15 mouse cellular contexts compared by ENCODE assay signal in genomic region chr15:77919441-77919840, GRCm38 (mm10). TPM values are rescaled to one million over a fixed set of nuclear protein-coding genes. Genes with fewer than 3 reads are reported as not detected.
DNase-seq lines count a peak whose midpoint lies in the region; ATAC-seq and TF ChIP-seq lines count a peak whose summit lies in the region.
"Had no signal": no experiment of that assay in that cellular context is flagged by ENCODE, and none has a peak within 500 bp of the region (broad histone marks: within the 10 kb centered on the region; RNA-seq: fewer than 3 reads in every experiment).

No protein-coding gene starts in this region.

- no peak overlapping the region for H3K9ac ChIP-seq in intestine, embryonic 14.5 days (ENCODE audit: low read length)
- H3K9ac ChIP-seq in stomach, embryonic 15.5 days = no peak overlapping the region
- no peak overlapping the region for H3K9ac ChIP-seq in forebrain, embryonic 13.5 days
- H3K9ac ChIP-seq: hindbrain, embryonic 15.5 days; neural tube, embryonic 12.5 days had no signal

- peaks cover 90% of the 10 kb centered on the region for H3K36me3 ChIP-seq in heart, embryonic 10.5 days
- peaks cover 84% of the 10 kb centered on the region for H3K36me3 ChIP-seq in intestine, embryonic 14.5 days (ENCODE audit: control insufficient read depth, insufficient read depth, low read length)
- H3K36me3 ChIP-seq in stomach, embryonic 15.5 days = peaks cover 57% of the 10 kb centered on the region
- peaks cover 92% of the 10 kb centered on the region for H3K36me3 ChIP-seq in forebrain, embryonic 13.5 days (ENCODE audit: poor library complexity, severe bottlenecking)

- H3K4me3 ChIP-seq in heart, embryonic 10.5 days = no peak overlapping the region
- H3K4me3 ChIP-seq in layer of hippocampus, adult 2 months = no peak overlapping the region
- no peak overlapping the region for H3K4me3 ChIP-seq in intestine, embryonic 14.5 days (ENCODE audit: low read depth, low read length)
- H3K4me3 ChIP-seq in stomach, embryonic 15.5 days (replicated peaks) = no peak overlapping the region
- H3K4me3 ChIP-seq in forebrain, embryonic 13.5 days = no peak overlapping the region
- H3K4me3 ChIP-seq: hindbrain, embryonic 15.5 days; neural tube, embryonic 12.5 days had no signal

- ATAC-seq in intestine, embryonic 14.5 days (replicated peaks; ENCODE audit: low FRiP score, low TSS enrichment, low read depth) = no peak
- ATAC-seq in stomach, embryonic 15.5 days (ENCODE audit: insufficient read depth, low FRiP score, low read depth) = no peak
- no peak for ATAC-seq in forebrain, embryonic 13.5 days
- ATAC-seq: midbrain, embryonic 16.5 days had no signal

- no peak for TF ChIP-seq CTCF in layer of hippocampus, adult 2 months (conservative IDR thresholded peaks at IDR 0.05)

- peak; percentile 84 for DNase-seq in heart, adult 11 months
- DNase-seq in heart, embryonic 10.5 days (ENCODE audit: low spot score) = no peak
- no peak for DNase-seq in layer of hippocampus, adult 2 months (ENCODE audit: low spot score in 2 of 2)
- no peak for DNase-seq in layer of hippocampus, postnatal 10 days (ENCODE audit: low spot score in 2 of 2)
- no peak for DNase-seq in intestine, embryonic 14.5 days (ENCODE audit: low spot score)
- DNase-seq: cerebellum, postnatal 10 days; gastrocnemius, postnatal 10 days; heart, postnatal 14 days; left cerebral cortex, postnatal 4 days; thymus, postnatal 4 days had no signal

- WGBS in heart, embryonic 10.5 days = 93% methylated on average over 12 of the region's 12 CpGs
- WGBS in intestine, embryonic 14.5 days = 80% methylated on average over 12 of the region's 12 CpGs
- WGBS in stomach, embryonic 15.5 days = 70% methylated on average over 12 of the region's 12 CpGs
- WGBS in forebrain, embryonic 13.5 days = 92% methylated on average over 12 of the region's 12 CpGs

- no peak overlapping the region for H3K27ac ChIP-seq in heart, embryonic 10.5 days
- H3K27ac ChIP-seq in layer of hippocampus, adult 2 months = 0 out of 2 replicates have a peak overlapping the region, but pooled peaks have one; percentile 39
- peak overlapping the region; percentile 18; the same call in 1 of the 2 replicates for H3K27ac ChIP-seq in intestine, embryonic 14.5 days (ENCODE audit: low read depth)
- H3K27ac ChIP-seq in stomach, embryonic 15.5 days = peak overlapping the region; percentile 66
- no peak overlapping the region for H3K27ac ChIP-seq in forebrain, embryonic 13.5 days
- H3K27ac ChIP-seq: hindbrain, embryonic 15.5 days; neural tube, embryonic 12.5 days had no signal

- H3K4me1 ChIP-seq in heart, embryonic 10.5 days = 0 out of 2 replicates have a peak, but pooled peaks cover 5% of the 10 kb centered on the region
- H3K4me1 ChIP-seq in intestine, embryonic 14.5 days (replicated peaks; ENCODE audit: control insufficient read depth, insufficient read depth, low read length) = no peaks in the 10 kb centered on the region
- H3K4me1 ChIP-seq in stomach, embryonic 15.5 days = no peaks in the 10 kb centered on the region
- H3K4me1 ChIP-seq in forebrain, embryonic 13.5 days = no peaks in the 10 kb centered on the region
- H3K4me1 ChIP-seq: hindbrain, embryonic 15.5 days; neural tube, embryonic 12.5 days had no signal

- no peak overlapping the region for H3K4me2 ChIP-seq in intestine, embryonic 14.5 days (ENCODE audit: low read length)
- no peak overlapping the region for H3K4me2 ChIP-seq in stomach, embryonic 15.5 days
- H3K4me2 ChIP-seq in forebrain, embryonic 13.5 days = no peak overlapping the region
- H3K4me2 ChIP-seq: hindbrain, embryonic 15.5 days; neural tube, embryonic 12.5 days had no signal

- no peaks in the 10 kb centered on the region for H3K9me3 ChIP-seq in heart, embryonic 10.5 days
- H3K9me3 ChIP-seq in intestine, embryonic 14.5 days (ENCODE audit: control insufficient read depth, low read length) = no peaks in the 10 kb centered on the region
- no peaks in the 10 kb centered on the region for H3K9me3 ChIP-seq in stomach, embryonic 15.5 days
- H3K9me3 ChIP-seq in forebrain, embryonic 13.5 days (replicated peaks) = no peaks in the 10 kb centered on the region
- H3K9me3 ChIP-seq: hindbrain, embryonic 15.5 days; neural tube, embryonic 12.5 days had no signal

- no peaks in the 10 kb centered on the region for H3K27me3 ChIP-seq in heart, embryonic 10.5 days (ENCODE audit: insufficient read depth, poor library complexity, severe bottlenecking)
- H3K27me3 ChIP-seq in intestine, embryonic 14.5 days (replicated peaks; ENCODE audit: control insufficient read depth, insufficient read depth, low read length) = no peaks in the 10 kb centered on the region
- H3K27me3 ChIP-seq in stomach, embryonic 15.5 days (replicated peaks) = no peaks in the 10 kb centered on the region
- no peaks in the 10 kb centered on the region for H3K27me3 ChIP-seq in forebrain, embryonic 13.5 days
- H3K27me3 ChIP-seq: hindbrain, embryonic 15.5 days; neural tube, embryonic 12.5 days had no signal

RNA-seq across cellular contexts. Expression of gene Txn2, which starts 9.4 kb away (rescaled TPM):
- polyA plus RNA-seq in heart, embryonic 10.5 days (2016; fragmentation: Nextera tagmentation; extraction: Ambion mirVana) = 311 and 315 TPM in 2 replicates
- total RNA-seq in layer of hippocampus, adult 2 months (2021) = 100 to 1,000 TPM; 119 to 136 TPM
- total RNA-seq in layer of hippocampus, postnatal 10 days (2021) = 100 to 1,000 TPM; 107 to 111 TPM
- 324 and 325 TPM in 2 replicates for polyA plus RNA-seq in intestine, embryonic 14.5 days (2014; fragmentation: Nextera tagmentation; extraction: Ambion mirVana)
- 259 and 260 TPM in 2 replicates for polyA plus RNA-seq in stomach, embryonic 15.5 days (2015; fragmentation: Nextera tagmentation; extraction: Ambion mirVana)
- 234 and 249 TPM in 2 replicates for polyA plus RNA-seq in forebrain, embryonic 13.5 days (2015; fragmentation: Nextera tagmentation; extraction: Ambion mirVana)

RNA-seq across cellular contexts. Expression of gene Foxred2, which starts 37.1 kb away (rescaled TPM):
- 1.7 and 2.8 TPM in 2 replicates for polyA plus RNA-seq in heart, embryonic 10.5 days (2016; fragmentation: Nextera tagmentation; extraction: Ambion mirVana)
- 10 to 100 TPM; 11.1 to 11.7 TPM for total RNA-seq in layer of hippocampus, adult 2 months (2021)
- 10 to 100 TPM; 11.5 to 12.7 TPM for total RNA-seq in layer of hippocampus, postnatal 10 days (2021)
- polyA plus RNA-seq in intestine, embryonic 14.5 days (2014; fragmentation: Nextera tagmentation; extraction: Ambion mirVana) = 4.6 and 4.7 TPM in 2 replicates
- 3.1 and 3.7 TPM in 2 replicates for polyA plus RNA-seq in stomach, embryonic 15.5 days (2015; fragmentation: Nextera tagmentation; extraction: Ambion mirVana)
- 6.9 and 8.5 TPM in 2 replicates for polyA plus RNA-seq in forebrain, embryonic 13.5 days (2015; fragmentation: Nextera tagmentation; extraction: Ambion mirVana)

RNA-seq across cellular contexts. Expression of gene Eif3d, which starts 51.2 kb away (rescaled TPM):
- polyA plus RNA-seq in heart, embryonic 10.5 days (2016; fragmentation: Nextera tagmentation; extraction: Ambion mirVana) = 204 and 225 TPM in 2 replicates
- 100 to 1,000 TPM in 1 of 2 experiments, 10 to 100 TPM in 1; 94.7 to 103 TPM for total RNA-seq in layer of hippocampus, adult 2 months (2021)
- total RNA-seq in layer of hippocampus, postnatal 10 days (2021) = 100 to 1,000 TPM; 106 to 118 TPM
- polyA plus RNA-seq in intestine, embryonic 14.5 days (2014; fragmentation: Nextera tagmentation; extraction: Ambion mirVana) = 224 and 235 TPM in 2 replicates
- 193 and 199 TPM in 2 replicates for polyA plus RNA-seq in stomach, embryonic 15.5 days (2015; fragmentation: Nextera tagmentation; extraction: Ambion mirVana)
- 200 and 207 TPM in 2 replicates for polyA plus RNA-seq in forebrain, embryonic 13.5 days (2015; fragmentation: Nextera tagmentation; extraction: Ambion mirVana)

Comparison
In these comparisons a context has a peak if more than half of its experiments do, and no peak if none do; other contexts are left out.
1. H3K27ac ChIP-seq: peak in layer of hippocampus, adult 2 months (single experiment), intestine, embryonic 14.5 days (single experiment) and stomach, embryonic 15.5 days (single experiment); none in heart, embryonic 10.5 days (single experiment) and forebrain, embryonic 13.5 days (single experiment).